ENCODE assay signal across 27 mouse cellular contexts in the genomic region with DNA sequence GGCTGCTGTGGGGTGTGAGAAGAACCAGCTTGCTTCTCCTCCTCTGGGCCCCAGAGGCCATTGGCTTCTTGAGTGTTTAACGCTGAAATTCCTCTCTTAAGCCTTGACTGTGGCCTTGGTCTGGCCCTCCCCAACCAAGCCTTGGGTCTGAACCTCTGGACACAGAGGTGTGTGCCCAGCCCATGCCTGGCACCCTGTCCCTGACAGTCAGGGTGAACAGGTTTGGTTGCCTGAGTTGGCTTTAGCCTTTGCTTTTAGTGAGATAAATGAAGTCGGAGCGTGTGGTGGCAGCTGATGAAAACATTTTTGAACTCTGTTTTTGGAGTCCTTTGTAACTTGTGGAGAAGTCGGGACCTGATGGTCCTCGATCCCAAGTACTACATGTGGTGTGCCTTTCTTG. TPM values are rescaled to one million over a fixed set of nuclear protein-coding genes. Genes with fewer than 3 reads are reported as not detected.
"Had no signal": no experiment of that assay in that cellular context is flagged by ENCODE, and none has a peak within 500 bp of the region (broad histone marks: within the 10 kb centered on the region; RNA-seq: fewer than 3 reads in every experiment).

No protein-coding gene starts in this region.

- DNase-seq: lung, adult 18-20 months; lung, embryonic 14.5 days; lung, postnatal 10 days; midbrain, embryonic 14.5 days; retina, postnatal 1 day; right cerebral cortex, adult 18-20 months; right cerebral cortex, postnatal 25 days; right cerebral cortex, postnatal 4 days; spleen, adult 18-20 months; thymus, adult 18-20 months; thymus, postnatal 14 days; thymus, postnatal 36 days had no signal

RNA-seq across cellular contexts. Expression of gene Krt80, which starts 20.2 kb away (rescaled TPM):
- polyA plus RNA-seq: midbrain, embryonic 14.5 days; neural tube, embryonic 11.5 days had no signal

RNA-seq across cellular contexts. Expression of gene Krt87, which starts 48.4 kb away (rescaled TPM):
- polyA plus RNA-seq: liver, adult 2 months; liver, embryonic 12.5 days; liver, embryonic 14.5 days; liver, embryonic 16.5 days; midbrain, embryonic 10.5 days; myocyte; neural tube, embryonic 11.5 days had no signal

RNA-seq across cellular contexts. Expression of gene Krt88, which starts 57.3 kb away (rescaled TPM):
- polyA plus RNA-seq: liver, adult 2 months; liver, embryonic 12.5 days; liver, embryonic 14.5 days; liver, embryonic 16.5 days; lung, embryonic 14.5 days; lung, embryonic 16.5 days; midbrain, embryonic 10.5 days; midbrain, embryonic 12.5 days; midbrain, embryonic 14.5 days; midbrain, embryonic 16.5 days; myocyte; neural tube, embryonic 11.5 days; neural tube, embryonic 13.5 days; neural tube, embryonic 15.5 days; small intestine, adult 2 months; stomach, embryonic 14.5 days; thymus, postnatal 0 days had no signal
